Mouse (Mus musculus) cerebellum, adult 2 months (tissue): ENCODE results near the gene Hoxb9.

Source experiments
- CTCF ChIP-seq: fragments of 200-500 bp; IDR thresholded peaks from 2 replicates; pipeline ENCODE4 v1.5.1; 2011; ENCODE audit warnings: low read depth, mild to moderate bottlenecking, control low read depth, low read length, moderate library complexity, borderline replicate concordance; ENCODE audit not compliant: insufficient read depth
- POLR2A ChIP-seq: fragments of 200-500 bp; IDR thresholded peaks from 2 replicates; pipeline ENCODE4 v1.6.1; 2011; ENCODE audit warnings: low read length, control low read depth, borderline replicate concordance; ENCODE audit not compliant: insufficient read depth

DNA sequence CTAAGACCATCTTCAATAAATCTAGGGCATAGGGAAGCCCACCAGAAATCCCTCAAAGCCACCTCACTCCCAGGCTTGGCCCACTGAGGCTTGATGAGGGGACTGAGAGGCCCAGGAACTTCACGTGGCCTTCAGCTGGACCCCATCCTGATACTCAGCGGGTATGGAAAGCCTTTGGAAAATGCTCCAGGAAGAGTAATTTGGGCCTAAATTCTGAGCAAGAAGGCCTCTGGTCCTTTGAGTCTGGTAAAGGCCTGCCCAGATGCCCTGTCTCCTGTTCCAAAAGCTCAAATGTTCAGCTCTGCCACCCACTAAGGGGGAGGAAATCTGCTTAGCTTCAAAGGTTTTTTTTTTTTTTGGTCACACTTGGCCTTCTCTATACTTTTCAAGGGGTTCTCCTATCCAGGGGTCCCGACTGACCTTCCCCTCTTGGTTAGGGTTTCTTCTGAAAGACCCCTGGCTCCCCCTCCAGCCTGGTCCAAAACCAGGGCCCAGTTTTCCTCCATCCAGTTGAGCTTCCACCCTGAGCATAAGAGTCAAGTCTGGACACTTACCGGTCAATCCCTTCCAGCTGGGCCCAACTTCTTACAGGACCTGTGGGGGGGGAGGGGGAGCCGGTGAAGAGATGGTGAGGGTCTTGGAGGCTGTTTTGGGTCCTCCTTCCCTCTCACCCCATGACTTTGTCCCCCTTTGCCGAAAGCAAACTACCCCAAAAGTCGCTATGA lies 35.1 kb downstream of the Hoxb9 start:
- TF ChIP-seq POLR2A = no peak
- no peak for TF ChIP-seq CTCF
